Mouse (Mus musculus) right cerebral cortex, postnatal 10 days (tissue): ENCODE measurements around the gene Gm16181.
"Not testable (repeated sequence)": the region's sequence is repeated elsewhere in the genome, so short reads cannot be mapped to it uniquely, and the experiment has no call there.

ENCODE experiments used
- DNase-seq, 2 experiments: peaks; one replicate each; pipeline ENCODE4 v3.0.0; 2021; ENCODE audit warnings: low spot score in 2 of 2

Gene Gm16181

DNA sequence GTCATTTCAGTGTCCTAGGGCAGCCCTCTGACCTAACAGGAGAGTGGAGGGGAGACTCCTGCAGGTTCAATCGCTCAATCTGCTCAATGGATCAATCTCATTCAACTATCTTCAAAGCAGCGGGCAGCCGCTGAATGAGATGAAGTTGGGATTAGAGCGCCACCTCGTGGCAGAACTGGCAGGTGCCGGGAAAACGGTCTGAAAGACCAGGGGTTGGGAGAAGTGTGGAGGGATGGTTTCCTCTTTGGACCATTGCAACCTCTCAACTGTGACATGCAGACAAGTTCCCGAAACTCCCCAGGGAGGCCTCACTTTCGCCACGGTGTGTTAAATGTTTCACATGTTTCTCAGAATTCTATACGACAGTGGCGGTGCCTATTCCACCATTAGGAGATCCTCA, 11.4 kb downstream of the Gm16181 start:
- peak; percentile 83 to 91 for DNase-seq

GRCm38 (mm10) chr17:35232659-35233058, 12.0 kb downstream of the Gm16181 start:
- DNase-seq: no peak

- no peak for DNase-seq
These were observed 12.7 kb downstream of the Gm16181 start, which contains the start of gene Atp6v1g2 for GRCm38 (mm10) chr17:35233114-35233980. Atp6v1g2 (plus strand) TSS chr17:35233660.

GRCm38 (mm10) chr17:35234090-35234489, 13.5 kb downstream of the Gm16181 start:
- not testable (repeated sequence) for DNase-seq

- DNase-seq: no peak
These were observed 14.3 kb downstream of the Gm16181 start for GRCm38 (mm10) chr17:35234903-35235302.

- DNase-seq: peak; percentile 96
These were observed 15.2 kb downstream of the Gm16181 start, which contains the start of gene Nfkbil1 for GRCm38 (mm10) chr17:35235614-35236389. Nfkbil1 (minus strand) TSS chr17:35235792.

DNA sequence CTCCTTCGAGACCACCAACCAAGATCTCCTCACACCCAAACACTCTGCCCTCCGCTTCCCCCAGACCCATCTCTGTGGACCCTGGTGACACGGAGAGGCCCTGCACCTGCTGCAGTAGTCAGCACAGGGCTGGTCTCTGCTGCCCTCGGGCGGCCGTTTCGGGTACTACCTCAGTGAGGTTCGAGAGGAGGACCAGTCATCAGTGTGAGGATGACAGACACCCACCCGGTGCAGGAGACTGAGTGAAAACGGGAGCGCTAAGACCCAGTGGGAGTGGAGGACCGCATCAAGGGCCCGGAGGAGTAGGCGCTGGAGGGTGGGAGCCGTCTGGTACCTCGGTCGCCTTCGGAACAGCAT, 15.7 kb downstream of the Gm16181 start:
- peak; percentile 98 to 99 for DNase-seq

DNA sequence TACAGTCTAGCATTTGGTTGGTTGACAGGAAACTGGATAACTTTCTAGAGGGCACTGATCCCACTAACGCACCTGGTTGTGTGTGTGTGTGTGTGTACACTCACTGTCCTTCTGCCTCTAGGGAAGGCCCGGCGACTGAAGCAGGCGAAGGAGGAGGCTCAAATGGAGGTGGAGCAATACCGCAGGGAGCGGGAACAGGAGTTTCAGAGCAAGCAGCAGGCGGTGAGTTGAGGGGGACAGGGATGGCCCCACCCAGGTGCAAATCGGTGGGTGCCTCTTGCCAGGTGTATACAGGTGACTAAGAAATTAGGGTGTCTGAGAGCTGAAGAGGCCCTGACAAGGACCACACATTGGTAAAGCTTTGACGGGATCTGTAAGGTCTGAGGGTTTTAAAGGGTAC, 16.4 kb downstream of the Gm16181 start:
- peak; percentile 61 to 67 for DNase-seq

DNA sequence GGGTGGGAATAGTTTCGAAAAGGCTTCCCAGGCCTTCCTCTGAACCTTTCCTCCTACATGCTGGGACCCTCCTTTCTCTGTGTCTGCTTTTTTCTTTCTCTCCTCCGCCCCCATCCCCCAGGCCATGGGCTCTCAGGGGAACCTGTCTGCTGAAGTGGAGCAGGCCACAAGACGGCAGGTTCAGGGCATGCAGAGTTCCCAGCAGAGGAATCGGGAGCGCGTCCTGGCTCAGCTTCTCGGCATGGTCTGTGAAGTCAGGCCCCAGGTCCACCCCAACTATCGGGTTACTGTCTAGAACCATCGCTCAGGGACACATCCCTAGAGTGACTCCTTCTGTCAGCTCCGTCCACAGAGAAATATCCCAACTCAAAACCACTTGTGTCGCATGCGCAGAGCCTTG, 16.9 kb downstream of the Gm16181 start:
- DNase-seq: no peak

GRCm38 (mm10) chr17:35239700-35240099, 19.1 kb downstream of the Gm16181 start:
- no peak for DNase-seq

GRCm38 (mm10) chr17:35240384-35241304, 20.0 kb downstream of the Gm16181 start:
- no peak for DNase-seq

GRCm38 (mm10) chr17:35241305-35242014, 20.8 kb downstream of the Gm16181 start, which contains the start of gene Ddx39b:
Ddx39b (plus strand) TSS chr17:35241746.
- DNase-seq: peak; percentile 97

GRCm38 (mm10) chr17:35242015-35242941, 21.6 kb downstream of the Gm16181 start:
- DNase-seq: peak; percentile 73 to 77

GRCm38 (mm10) chr17:35243086-35243485, 22.5 kb downstream of the Gm16181 start:
- DNase-seq: peak; percentile 73 to 82

- DNase-seq: no peak
These were observed 24.4 kb downstream of the Gm16181 start for GRCm38 (mm10) chr17:35244999-35245398.

DNA sequence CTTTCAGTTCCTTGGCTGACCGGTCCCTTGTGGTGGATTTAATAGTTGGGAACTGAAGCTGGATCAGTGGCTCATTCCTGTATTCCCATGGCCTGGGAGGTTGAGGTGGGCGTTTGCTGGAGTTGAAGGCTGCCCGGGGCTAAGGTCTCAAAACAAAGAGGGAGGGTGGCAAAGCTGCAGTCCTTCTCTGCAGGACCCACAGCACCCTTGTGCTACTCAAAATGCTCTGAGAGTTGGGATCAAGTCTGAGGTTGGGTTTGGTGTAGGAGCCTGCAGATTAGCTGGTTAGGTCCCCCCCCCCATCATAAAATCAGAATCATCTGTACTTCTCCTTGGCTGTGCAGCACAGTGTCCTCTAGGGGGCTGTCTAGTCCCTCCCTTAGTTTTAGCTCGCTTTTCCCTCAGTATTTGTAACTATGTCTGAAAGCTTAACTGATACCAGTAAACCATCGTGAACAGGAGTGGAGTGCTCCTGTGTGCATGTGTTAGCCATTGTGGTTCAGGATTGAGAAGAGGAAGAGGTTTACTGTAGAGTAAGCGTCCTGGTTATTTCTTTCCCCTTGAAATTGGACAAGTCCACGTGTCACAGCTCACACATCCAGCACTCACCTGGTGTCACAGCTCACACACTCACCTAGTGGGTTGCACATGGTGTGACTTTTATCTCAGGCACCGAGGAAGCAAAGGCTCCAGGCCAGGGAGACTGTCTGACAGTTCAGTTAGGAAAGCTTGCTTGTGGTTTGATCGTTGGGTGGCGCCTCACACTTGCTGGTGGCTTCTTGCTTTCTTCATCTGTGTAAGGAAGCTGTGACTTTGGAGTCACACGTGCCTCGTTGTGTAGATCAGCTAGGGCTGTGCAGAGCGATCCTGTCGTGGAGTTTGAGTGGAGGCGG, 25.3 kb downstream of the Gm16181 start:
- no peak for DNase-seq

GRCm38 (mm10) chr17:35247144-35247543, 26.5 kb downstream of the Gm16181 start:
- DNase-seq: no peak

DNA sequence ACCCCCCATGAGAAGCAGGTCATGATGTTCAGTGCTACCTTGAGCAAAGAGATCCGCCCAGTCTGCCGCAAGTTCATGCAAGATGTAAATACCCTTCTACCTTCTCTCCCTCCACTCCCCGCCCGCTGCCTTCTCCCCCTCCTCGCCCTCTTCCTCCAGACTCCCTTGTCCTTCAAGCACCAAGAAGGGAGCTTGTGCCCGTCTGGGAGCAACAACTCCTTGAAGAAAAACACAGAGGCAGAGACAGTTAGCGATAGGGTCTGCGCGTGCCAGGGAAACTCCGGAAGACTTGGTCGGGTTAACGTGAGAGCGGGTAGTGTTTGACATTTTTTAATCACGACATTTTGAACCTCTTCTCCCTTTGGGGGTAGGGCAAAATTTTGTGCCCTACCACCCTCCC, 28.4 kb downstream of the Gm16181 start:
- DNase-seq: no peak
